Mouse (Mus musculus) hindbrain, embryonic 16.5 days (tissue): ENCODE measurements at regions not wholly inside any gene's neighbourhood (a gene's known extent, or its start where the extent isn't known, plus 50 kb on each side); places are given as distances from the start of the nearest gene placed in this dataset.

Source experiments
- ATAC-seq: fragments of 200-750 bp; cut with Nextera tagmentation; 2 replicates; pipeline ENCODE4 v1.8.0; 2017; ENCODE audit warnings: moderate TSS enrichment, moderate library complexity
- H3K27ac ChIP-seq: fragments of 300-500 bp; sonication (generic); 2 replicates; pipeline ENCODE4 v1.5.1; 2014; ENCODE audit warnings: low read depth, mild to moderate bottlenecking, control low read depth, low read length, moderate library complexity
- H3K27me3 ChIP-seq: fragments of 300-500 bp; sonication (generic); replicated peaks from 2 replicates; pipeline ENCODE4 v1.6.1; 2014; ENCODE audit warnings: low read length; ENCODE audit not compliant: control insufficient read depth, insufficient read depth
- H3K36me3 ChIP-seq: fragments of 300-500 bp; sonication (generic); 2 replicates; pipeline ENCODE4 v1.6.1; 2014; ENCODE audit warnings: mild to moderate bottlenecking, low read length, moderate library complexity, mixed read lengths; ENCODE audit not compliant: control insufficient read depth, insufficient read depth
- H3K4me1 ChIP-seq: fragments of 300-500 bp; sonication (generic); 2 replicates; pipeline ENCODE4 v1.6.1; 2014; ENCODE audit warnings: low read depth, low read length; ENCODE audit not compliant: control insufficient read depth, insufficient read depth
- H3K4me2 ChIP-seq: fragments of 300-500 bp; sonication (generic); 2 replicates; pipeline ENCODE4 v1.6.1; 2014; ENCODE audit warnings: mild to moderate bottlenecking, low read length, control low read depth, moderate library complexity
- H3K4me3 ChIP-seq: fragments of 300-500 bp; sonication (generic); 2 replicates; pipeline ENCODE4 v1.5.1; 2014; ENCODE audit warnings: mild to moderate bottlenecking, low read length, control low read depth, moderate library complexity
- H3K9ac ChIP-seq: fragments of 300-500 bp; sonication (generic); 2 replicates; pipeline ENCODE4 v1.6.1; 2014; ENCODE audit warnings: low read depth, mild to moderate bottlenecking, control low read depth, low read length, moderate library complexity
- H3K9me3 ChIP-seq: fragments of 300-500 bp; sonication (generic); 2 replicates; pipeline ENCODE4 v1.6.1; 2014; ENCODE audit warnings: mild to moderate bottlenecking, low read length, moderate library complexity; ENCODE audit not compliant: control insufficient read depth
- WGBS: fragments of 180-500 bp; shearing (Covaris S2); extraction: QIAGEN DNeasy Blood & Tissue Kit; methylation state at CpG from one replicate; pipeline ENCODE4 v1.1.7; 2014; 5-methylcytosine and 5-hydroxymethylcytosine counted together

- H3K4me1 ChIP-seq, result no peaks in the 10 kb centered on the region
- WGBS, result 90% methylated on average over 4 of the region's 4 CpGs
- ATAC-seq, result no peak
- H3K9ac ChIP-seq, result no peak overlapping the region
- H3K36me3 ChIP-seq, result no peaks in the 10 kb centered on the region
- no peak overlapping the region for H3K4me2 ChIP-seq
- no peaks in the 10 kb centered on the region for H3K27me3 ChIP-seq
- H3K4me3 ChIP-seq, result no peak overlapping the region
- no peaks in the 10 kb centered on the region for H3K9me3 ChIP-seq
- no peak overlapping the region for H3K27ac ChIP-seq
Observed at GRCm38 (mm10) chr2:174942221-174942620, 67.8 kb upstream of the Gm14444 start.

GRCm38 (mm10) chr2:174948106-174948505, 61.9 kb upstream of the Gm14444 start:
- Histone ChIP-seq H3K4me3 (no peak overlapping the region), H3K27ac (no peak overlapping the region), H3K9ac (no peak overlapping the region), H3K9me3 (no peaks in the 10 kb centered on the region), H3K27me3 (no peaks in the 10 kb centered on the region), H3K4me1 (no peaks in the 10 kb centered on the region), H3K4me2 (no peak overlapping the region), H3K36me3 (no peaks in the 10 kb centered on the region)
- ATAC-seq, result no peak
- WGBS, result 89% methylated on average over 8 of the region's 8 CpGs
